Mouse (Mus musculus) kidney, postnatal 4 days (tissue): ENCODE data around the gene Smarcc1.
"Not testable (repeated sequence)": the region's sequence is repeated elsewhere in the genome, so short reads cannot be mapped to it uniquely, and the experiment has no call there.

Source experiments
- DNase-seq, 2 experiments: peaks; one replicate each; pipeline ENCODE4 v3.0.0; 2021; ENCODE audit warnings: mixed read lengths in 2 of 2

Gene Smarcc1

GRCm38 (mm10) chr9:110116977-110117778 lies at the start of gene Smarcc1:
Gene Smarcc1 (plus strand): TSS chr9:110117708.
- peak; percentile 91 to 95 for DNase-seq

GRCm38 (mm10) chr9:110068745-110069144 lies 48.8 kb upstream of the Smarcc1 start:
- DNase-seq, result no peak

DNA sequence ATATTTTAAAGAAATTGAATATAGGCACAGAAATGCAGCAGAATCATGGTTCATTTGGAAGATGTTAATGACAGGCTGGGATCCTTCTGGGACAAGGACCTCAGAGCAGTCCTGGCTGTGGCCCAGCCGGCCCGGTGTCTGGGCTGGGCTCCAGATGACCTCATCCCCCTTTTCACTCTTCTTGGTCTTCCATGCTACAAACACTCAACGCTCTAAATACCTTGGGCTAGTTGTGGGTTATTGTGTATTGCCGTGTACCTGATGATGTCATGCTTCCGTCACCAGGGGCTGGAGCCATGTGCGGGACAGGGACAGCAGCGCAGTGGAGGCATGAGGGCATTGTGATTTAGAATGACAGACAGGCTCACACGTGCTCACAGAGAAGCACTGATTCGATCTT lies 47.1 kb upstream of the Smarcc1 start:
- DNase-seq, result peak; percentile 55 to 62

- no peak for DNase-seq
These were observed 46.5 kb upstream of the Smarcc1 start for GRCm38 (mm10) chr9:110071011-110071410.

DNA sequence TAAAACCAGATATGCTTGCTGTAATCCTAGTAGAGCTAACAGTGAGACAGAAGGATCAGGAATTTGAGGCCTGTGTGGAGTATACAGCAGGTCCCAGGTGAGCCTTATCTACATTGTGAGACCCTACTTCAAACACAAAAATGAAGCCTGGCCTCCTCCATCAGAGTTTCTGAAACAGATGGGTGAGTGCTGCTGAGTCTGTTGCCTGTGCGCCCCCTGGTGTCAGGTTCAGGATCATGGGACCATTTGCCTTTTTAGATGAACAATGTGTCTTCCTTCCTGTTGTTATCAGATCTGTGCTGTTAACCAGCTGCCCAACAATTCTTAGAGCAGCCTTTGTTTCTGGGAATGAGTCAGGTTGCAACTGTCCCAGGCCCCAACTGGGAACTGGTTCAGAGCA lies 45.7 kb upstream of the Smarcc1 start:
- peak; percentile 90 to 91 for DNase-seq

DNA sequence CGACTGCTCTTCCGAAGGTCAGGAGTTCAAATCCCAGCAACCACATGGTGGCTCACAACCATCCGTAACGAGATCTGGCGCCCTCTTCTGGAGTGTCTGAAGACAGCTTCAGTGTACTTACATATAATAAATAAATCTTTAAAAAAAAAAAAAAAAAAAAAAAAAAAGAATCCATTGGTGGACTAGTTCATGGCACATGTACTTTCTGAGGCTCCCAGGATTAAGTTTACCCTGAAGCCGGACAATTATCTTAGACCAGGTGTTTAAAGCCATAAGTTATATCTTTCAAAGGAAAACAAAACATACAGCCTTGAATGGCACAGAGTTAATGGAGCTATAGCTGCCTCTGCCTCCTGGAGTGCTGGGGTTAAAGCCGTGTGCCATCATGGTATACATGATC lies 41.0 kb upstream of the Smarcc1 start:
- not testable (repeated sequence) for DNase-seq

- DNase-seq, result no peak
These were observed 36.4 kb upstream of the Smarcc1 start for GRCm38 (mm10) chr9:110081066-110081465.

DNA sequence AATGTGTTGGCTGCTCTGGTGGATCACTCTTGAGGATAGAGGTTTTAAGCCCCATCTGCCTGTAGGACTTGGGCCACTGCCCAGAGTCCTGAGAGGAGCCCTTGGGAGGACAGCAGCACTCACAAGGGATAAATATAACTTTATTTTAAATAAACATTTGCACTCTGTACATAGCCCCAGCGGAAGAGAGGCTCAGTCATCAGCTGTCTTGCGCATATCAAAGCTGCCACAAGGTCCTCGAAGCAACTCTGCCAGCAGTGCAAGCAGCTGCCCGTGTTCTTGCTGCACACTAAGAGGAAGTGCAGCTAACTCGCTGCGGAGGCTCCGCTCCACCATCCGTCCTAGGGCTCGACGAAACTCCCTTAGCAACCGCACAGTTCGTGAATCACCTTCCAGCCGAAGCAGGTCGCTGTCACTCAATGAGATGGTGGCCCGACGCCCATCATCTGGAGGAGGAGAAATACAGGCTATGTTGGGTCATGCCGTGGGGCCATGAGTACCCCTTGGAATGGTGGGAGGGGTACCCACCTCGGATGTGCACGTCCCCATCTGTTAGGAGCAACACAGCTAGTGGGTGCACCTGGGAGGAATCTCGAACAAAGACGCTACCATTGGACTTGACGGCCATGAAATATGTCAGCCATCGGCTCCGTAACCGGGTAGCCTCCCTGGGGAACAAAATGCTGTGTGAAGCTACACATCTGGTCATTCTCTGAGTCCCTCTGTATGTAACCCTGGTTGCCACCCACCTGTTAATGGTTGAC lies 33.1 kb upstream of the Smarcc1 start:
- DNase-seq, result peak; percentile 28 to 57

DNA sequence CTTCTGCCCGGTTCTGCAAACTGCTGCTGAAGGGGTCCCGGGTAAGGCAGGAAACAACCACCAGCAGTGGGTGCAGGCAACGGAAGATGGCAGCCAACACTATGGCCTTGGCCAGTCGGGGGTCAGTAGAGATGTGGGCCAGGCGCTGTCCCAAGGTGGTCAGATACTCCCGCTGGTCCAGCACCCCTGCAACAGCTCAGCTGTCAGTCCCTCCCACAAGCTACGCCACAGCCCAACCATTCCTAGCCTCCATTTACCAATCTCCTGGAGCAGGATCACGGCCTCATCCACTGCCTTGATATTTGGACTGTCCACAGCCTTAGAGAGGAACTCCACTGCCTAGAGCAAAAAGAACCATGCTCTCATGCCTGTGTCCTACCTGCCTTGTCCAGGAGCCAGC lies 31.8 kb upstream of the Smarcc1 start:
- peak in 1 of 2 experiments; percentile 7 for DNase-seq

DNA sequence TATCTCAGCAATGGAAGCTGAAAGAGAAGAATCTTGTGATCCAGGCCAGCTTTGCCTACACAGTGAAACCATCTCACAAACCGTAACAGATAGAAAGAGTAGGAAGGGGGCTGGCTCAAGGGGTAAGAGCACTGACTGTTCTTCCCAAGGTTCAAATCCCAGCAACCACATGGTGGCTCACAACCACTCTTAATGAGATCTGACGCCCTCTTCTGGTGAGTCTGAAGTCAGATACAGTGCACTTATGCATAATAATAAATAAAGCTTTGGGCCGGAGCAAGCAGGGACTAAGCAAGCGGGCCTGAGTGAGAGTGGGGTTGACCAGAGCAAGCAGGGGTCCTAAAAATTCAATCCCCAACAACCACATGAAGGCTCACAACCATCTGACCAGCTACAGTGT lies 24.2 kb upstream of the Smarcc1 start:
- DNase-seq, result peak in 1 of 2 experiments; percentile 19

- no peak for DNase-seq
These were observed 22.7 kb upstream of the Smarcc1 start for GRCm38 (mm10) chr9:110094761-110095160.

DNA sequence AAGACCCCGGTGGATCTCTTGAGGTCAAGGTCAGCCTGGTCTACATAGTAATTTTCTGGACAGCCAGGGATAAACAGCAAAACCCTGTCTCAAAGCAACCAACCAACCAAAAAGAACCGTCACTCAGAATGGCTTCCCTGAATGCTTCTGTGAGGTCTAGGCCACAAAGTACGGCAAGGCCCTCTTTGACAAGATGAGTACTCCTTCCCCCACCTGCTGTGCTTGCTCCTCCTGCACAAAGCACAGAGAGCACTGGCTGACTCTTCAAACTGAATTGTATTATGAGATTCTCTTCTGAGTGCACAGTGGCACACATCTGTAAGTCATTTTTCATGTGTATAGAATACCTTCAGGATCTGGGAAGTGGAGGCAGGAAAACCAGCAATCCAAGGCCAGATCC lies 19.7 kb upstream of the Smarcc1 start:
- no peak for DNase-seq

- peak; percentile 97 for DNase-seq
These were observed 16.6 kb upstream of the Smarcc1 start for GRCm38 (mm10) chr9:110100627-110101600.

DNA sequence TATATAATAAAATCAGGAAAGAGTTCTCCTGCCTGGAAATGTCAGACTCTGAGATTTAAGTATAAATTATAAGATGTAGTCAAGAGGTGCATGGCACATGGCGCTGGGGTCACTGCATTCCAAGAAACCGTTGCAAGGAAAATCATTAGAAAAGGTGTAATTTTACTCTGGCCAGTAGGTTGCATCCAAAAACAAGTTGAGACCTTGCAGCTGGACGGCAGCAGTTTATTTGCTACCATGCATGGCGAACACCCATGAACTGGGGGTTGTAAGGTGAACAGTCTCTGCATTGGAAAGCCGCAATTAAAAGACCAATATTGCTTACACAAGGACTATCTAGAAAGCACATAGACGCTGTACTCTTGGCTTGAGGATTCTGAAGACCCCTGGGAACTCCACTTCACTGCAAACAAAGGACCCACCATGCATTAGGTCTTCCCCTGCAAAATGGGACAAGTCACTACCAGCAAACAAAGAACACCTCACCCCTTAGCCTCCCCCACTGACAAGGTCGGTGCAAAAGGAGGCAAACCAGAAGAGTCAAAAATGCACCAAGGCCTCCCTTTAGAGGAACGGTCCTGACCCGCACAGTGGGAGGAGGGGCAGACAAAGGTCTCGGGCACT lies 1.0 kb upstream of the Smarcc1 start:
- peak; percentile 20 to 48 for DNase-seq

DNA sequence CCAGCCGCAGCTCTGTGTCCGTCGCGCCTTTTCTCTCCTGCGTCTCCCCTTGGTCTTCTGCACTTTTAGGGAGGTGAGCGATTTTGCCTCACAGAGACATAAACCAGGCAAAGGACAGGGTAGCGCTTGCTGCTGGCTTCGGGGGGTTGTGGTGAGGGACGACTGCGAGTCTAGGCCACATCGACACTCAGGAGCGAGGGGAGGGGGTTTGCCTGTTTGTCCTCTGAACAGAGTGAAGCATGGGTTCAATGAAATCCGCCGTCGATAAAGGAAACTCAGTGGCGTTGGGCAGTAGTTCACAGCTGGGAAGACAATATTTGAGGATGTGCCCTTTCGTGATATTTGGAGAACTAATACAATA lies 251 bp downstream of the Smarcc1 start, which contains the start of gene Dhx30:
Gene Dhx30 (minus strand): TSS at position 52 of the 361 bp plus-strand sequence.
- no peak for DNase-seq

- no peak for DNase-seq
These were observed 741 bp downstream of the Smarcc1 start for GRCm38 (mm10) chr9:110118249-110118648.

GRCm38 (mm10) chr9:110121424-110121823 lies 3.9 kb downstream of the Smarcc1 start:
- no peak for DNase-seq

- no peak for DNase-seq
These were observed 5.8 kb downstream of the Smarcc1 start for GRCm38 (mm10) chr9:110123322-110123721.

DNA sequence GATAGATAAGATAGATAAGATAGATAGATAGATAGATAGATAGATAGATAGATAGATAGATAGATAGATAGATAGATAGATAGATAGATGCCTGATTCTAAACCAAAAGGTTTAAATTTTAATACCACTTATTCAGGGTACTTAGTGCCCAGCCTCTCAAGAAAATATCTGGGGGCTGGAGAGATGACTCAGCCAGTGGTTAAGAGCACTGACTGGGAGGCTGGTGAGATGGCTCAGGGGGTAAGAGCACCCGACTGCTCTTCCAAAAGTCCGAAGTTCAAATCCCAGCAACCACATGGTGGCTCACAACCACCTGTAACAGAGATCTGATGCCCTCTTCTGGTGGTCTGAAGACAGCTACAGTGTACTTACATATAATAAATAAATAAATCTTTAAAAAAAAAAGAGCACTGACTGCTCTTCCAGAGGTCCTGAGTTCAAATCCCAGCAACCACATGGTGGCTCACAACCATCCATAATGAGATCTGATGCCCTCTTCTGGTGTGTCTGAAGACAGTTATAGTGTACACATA lies 6.6 kb downstream of the Smarcc1 start:
- not testable (repeated sequence) for DNase-seq

- no peak for DNase-seq
These were observed 13.5 kb downstream of the Smarcc1 start for GRCm38 (mm10) chr9:110130896-110131524.

DNA sequence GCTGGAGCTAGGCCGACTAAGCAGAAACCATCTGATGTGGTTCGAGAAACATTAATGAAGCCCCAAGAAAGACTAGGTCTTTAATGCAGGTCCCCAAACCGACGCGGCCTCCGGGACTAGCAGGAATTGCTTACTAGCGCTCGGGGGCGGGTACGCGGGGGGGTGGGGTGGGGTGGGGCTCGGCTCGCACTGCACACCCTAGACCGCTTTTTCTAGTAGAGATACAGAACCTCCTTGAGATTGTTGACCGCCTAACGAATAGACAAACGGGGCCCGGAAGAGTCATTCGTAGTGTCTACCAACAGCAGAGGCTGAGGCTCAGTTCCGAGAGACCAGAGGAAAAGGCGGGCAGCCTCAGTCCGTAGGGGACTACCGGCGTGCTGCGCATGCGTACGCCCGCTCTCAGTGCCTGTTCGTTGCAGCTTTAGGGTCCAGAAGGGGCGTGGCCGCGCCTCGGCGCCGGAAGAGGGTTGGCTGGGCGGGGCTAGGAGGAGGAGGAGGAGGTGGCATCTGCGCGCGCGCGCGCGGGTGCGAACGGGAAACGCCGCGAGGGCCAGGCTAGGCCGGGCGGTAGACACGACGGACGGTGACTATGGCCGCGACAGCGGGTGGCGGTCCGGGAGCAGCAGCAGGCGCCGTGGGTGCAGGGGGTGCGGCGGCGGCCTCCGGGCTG lies 14.2 kb downstream of the Smarcc1 start:
- peak; percentile 100 for DNase-seq
